Mouse (Mus musculus) erythroblast, embryonic 14.5 days (primary cell): Measurements from ENCODE around the gene BC017158.

Source experiments
- GATA1 ChIP-seq: IDR thresholded peaks from 2 replicates; pipeline ENCODE4 v1.6.1; 2012; ENCODE audit warnings: low read length, inconsistent platforms, mixed read lengths
- TAL1 ChIP-seq: IDR thresholded peaks from 3 replicates; pipeline ENCODE4 v1.6.1; 2012; ENCODE audit warnings: low read length, inconsistent platforms, mixed read lengths

DNA sequence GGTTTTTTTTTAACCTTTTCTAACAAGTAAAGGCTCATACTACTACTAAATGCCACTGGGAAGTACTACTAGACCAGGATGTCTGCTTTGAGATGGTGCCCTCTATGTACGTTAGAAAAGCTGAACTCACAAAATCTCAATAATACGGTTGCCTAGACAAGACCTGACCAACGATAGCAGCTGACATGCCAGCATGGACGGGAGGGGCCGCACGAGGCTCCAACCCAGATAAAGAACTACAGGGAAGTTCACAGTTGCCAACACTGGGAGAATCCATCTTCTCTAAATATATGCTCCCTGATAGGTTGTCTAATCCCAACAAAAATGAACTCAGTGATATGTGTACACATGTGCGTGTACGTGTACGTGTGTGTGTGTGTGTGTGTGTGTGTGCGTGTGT is 3.2 kb downstream of the BC017158 start:
- TF ChIP-seq GATA1 (0 out of 2 replicates have a peak, but pooled peaks have one; percentile 28), TAL1 (no peak)
